Mouse (Mus musculus) left cerebral cortex, adult 2 months (tissue): ENCODE data around the gene Fam198a. TPM values are rescaled to one million over a fixed set of nuclear protein-coding genes. Genes with fewer than 3 reads are reported as not detected.

Experiments
- DNase-seq, 2 experiments: peaks; one replicate each; pipeline ENCODE4 v3.0.0; 2021 to 2022; ENCODE audit warnings: low spot score in 2 of 2, mixed read lengths in 1 of 2; ENCODE audit errors: extremely low spot score in 1 of 2
- H3K27ac ChIP-seq: fragments of 200-600 bp; 2 replicates; pipeline ENCODE4 v1.8.1; 2022
- H3K4me3 ChIP-seq: fragments of 200-600 bp; 2 replicates; pipeline ENCODE4 v1.8.1; 2022
- CTCF ChIP-seq: fragments of 200-600 bp; IDR thresholded peaks from 2 replicates; pipeline ENCODE4 v1.8.1; 2022; ENCODE audit warnings: antibody characterized with exemption, mild to moderate bottlenecking, moderate library complexity
- intact Hi-C: fragments of 180-260 bp; cut with DNase I; formaldehyde crosslinking; loops from one replicate; pipeline ENCODE4 v1.15.1; 2025
- long read RNA-seq, 2 experiments: library from polyadenylated mRNA; stranded (forward); transcript quantifications; one replicate each; pipeline ENCODE4 v2.0.0; 2021; ENCODE audit warnings: borderline mapping rate in 2 of 2
- total RNA-seq, 2 experiments: library from RNA; stranded (reverse); gene quantifications; 2 replicates each; pipeline ENCODE4 v1.2.3; 2021

Fam198a gene
- 1 to 10 TPM; 6.4 to 6.6 TPM for total RNA-seq
- long read RNA-seq, experiment 1, partial matches to known transcripts = 1 of 7 reads
- long read RNA-seq, experiment 1, other reads (novel, unspliced or antisense) = 4 of 7 reads
- long read RNA-seq, experiment 2, partial matches to known transcripts = 0 of 6 reads
- long read RNA-seq, experiment 2, other reads (novel, unspliced or antisense) = 0 of 6 reads

DNA sequence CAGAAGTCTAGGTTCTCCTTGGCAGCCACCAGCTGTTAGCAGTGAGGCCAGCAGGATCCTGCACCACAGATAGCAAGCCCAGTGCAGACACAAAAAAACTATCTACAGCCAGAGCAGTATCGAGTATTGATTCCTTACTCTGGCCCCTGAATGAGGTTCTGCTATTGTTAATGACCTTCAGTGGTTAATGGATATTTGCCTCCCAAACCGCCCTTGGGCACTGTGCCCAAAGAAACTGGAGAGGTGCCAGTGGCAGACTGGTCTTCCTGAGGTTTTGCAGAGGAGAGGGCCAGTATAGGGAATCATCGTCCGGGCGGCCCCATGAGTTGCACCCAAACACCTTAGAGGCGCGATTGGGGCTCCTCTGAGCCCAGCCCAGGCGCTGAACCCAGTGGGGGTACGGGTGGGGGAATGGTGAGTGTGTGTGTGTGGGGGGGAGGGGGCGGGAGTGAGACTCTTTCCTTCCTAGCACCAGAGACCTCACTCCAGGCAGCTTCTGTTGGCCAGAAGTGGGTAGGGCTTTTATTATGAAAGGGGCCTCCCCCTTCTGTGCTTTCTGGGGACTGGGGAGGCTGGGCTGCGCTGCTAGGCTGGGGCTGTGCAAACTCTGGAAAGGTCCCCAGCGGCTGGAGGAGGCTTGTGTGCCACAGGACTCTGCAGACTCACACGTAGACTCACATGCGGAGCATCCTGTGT is at the start of gene Fam198a:
Gene Fam198a, plus strand, starts transcription at position 571 of the 696 bp plus-strand sequence.
- Histone ChIP-seq H3K4me3 (peak within 1 kb of the TSS; percentile 32), H3K27ac (no peak within 1 kb of the TSS; the same call in 1 of the 2 replicates)
- DNase-seq = peak; percentile 33 to 36
- intact Hi-C loops = no loop called here
- no peak for TF ChIP-seq CTCF

DNA sequence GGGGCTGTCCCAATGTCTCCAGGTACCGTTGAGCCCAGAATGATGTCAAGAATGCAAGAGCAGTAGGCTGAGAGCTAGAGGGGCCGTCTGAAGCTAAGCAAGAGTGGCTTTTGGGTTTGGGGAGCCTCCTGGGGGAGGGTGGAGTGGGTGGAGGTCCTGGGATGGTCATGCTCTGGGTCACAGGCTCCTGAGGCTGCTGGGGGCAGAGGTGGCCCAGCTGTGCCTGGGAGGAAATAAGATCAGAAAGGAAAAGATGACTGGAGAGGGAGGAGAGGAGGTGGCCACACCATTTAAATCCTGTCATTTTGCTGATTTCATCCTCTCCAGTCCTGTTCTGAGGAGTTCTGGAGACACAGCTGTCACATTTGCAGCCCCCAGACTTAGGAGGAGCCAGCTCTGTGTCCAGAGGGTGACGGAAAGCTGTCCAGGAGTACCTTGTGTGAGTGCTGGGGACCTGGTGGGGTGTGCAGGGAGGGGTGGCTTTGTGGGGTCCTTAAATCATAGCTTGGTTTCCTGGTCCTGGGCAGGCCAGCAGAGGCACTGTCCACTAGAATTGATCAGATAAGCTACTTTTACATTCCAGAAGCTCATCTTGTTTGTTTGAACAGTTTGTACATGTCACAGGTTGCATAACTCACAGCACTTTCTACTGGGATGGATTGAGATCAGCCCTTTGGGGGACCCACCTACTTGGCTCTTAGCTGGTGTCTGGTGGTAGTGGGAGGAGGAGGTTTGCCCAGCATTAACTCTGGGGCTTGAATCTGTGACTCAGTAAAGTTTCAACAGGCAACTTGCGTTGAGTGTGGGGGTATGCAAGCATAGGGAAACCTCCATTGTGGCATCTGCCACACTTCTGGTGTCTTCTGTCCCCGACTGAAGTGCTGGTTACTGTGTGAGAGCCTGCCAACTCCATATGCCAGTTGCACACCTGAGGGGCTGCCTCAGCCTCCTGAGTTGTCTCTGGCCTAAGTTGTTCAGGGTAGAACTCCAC is 48.8 kb upstream of the Fam198a start:
- no peak overlapping the region for H3K4me3 ChIP-seq
- intact Hi-C loops = loop anchor here (1.0 kb wide), 1 partner anchor 21 kb away; no protein-coding TSS in a partner anchor
- TF ChIP-seq CTCF = no peak
- H3K27ac ChIP-seq = no peak overlapping the region
- peak in 1 of 2 experiments; percentile 9 for DNase-seq

DNA sequence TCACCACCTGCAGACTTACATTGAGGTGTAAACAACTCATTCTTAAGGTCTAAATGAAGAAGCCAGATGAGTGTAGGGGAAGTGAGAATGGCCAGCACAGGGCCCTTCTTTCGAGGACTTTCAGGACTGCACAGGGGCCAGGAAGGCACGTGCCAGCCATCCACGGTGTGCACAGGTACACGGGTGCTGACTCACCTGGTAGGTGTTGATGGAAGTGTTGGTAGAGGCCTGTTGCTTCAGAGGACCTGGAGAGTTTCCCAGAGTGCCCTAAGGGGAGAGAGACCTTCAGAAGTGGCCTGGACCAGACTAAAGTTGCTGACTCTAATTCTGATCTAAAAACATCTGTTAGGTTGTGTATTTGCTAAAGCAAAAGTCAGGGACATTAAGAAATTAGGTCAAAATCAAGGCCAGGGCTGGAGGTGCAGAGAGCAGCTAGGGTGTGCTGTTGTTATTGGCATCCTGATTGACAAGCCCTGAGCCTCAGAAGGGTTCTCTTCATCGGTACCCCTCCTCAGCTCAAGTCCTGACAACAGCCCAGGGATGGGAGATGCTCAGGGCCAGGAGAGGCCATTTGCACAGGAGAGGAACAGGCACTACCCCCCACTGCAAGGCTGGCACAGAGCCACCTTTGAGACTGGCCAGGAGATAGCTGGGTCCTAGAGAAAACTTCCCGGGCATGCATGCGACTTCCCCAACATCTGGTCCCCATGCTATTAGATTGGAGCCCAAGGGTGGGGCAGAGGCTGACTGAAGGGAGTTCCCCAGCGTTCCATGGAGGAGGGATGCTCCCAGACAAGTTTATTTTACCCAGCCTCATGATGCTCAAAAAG is 47.1 kb upstream of the Fam198a start:
- Histone ChIP-seq H3K27ac (no peak overlapping the region), H3K4me3 (no peak overlapping the region)
- TF ChIP-seq CTCF = no peak
- peak in 1 of 2 experiments; percentile 9 for DNase-seq
- intact Hi-C loops = no loop called here

DNA sequence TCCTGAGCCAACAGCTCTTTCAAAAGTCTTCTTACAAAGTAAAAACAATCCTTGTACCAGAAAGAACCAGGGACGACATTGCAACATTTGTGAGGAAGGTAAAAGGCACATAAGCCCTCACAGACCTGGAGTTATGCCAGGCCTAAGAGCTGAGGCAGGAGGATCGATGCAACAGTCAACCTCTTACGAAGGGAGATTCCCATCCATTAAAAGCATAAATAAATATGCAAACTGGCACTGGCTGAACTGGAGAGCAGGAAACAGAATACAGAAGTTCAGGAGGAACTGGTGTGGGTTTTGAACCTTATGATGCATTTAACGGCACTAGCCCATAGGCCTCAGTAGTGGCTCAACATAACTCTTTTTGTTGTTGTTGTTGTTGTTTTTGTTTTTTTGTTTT is 46.5 kb upstream of the Fam198a start:
- intact Hi-C loops = no loop called here
- Histone ChIP-seq H3K4me3 (no peak overlapping the region), H3K27ac (no peak overlapping the region)
- TF ChIP-seq CTCF = no peak
- no peak for DNase-seq

DNA sequence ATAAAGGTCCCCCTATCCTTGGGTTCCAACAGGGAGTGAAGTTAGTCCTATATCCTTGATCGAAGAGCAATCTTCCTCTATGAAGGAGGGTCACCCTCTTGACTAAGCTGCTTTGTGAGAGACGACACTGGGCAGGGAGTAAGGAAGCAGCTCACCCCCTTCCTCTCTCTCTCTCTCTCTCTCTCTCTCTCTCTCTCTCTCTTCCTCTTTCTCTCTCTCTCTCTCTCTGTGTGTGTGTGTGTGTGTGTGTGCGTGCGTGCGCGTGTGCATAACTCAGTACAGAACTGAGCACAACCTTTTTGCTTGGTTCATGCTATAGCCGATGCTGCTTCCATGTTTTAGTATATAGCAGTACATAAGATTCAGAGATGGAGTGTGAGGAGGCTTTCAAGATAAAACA is 45.8 kb upstream of the Fam198a start:
- intact Hi-C loops = no loop called here
- peak overlapping the region; percentile 84; the same call in 1 of the 2 replicates for H3K27ac ChIP-seq
- DNase-seq = peak in 1 of 2 experiments; percentile 8
- TF ChIP-seq CTCF = no peak
- H3K4me3 ChIP-seq = no peak overlapping the region

DNA sequence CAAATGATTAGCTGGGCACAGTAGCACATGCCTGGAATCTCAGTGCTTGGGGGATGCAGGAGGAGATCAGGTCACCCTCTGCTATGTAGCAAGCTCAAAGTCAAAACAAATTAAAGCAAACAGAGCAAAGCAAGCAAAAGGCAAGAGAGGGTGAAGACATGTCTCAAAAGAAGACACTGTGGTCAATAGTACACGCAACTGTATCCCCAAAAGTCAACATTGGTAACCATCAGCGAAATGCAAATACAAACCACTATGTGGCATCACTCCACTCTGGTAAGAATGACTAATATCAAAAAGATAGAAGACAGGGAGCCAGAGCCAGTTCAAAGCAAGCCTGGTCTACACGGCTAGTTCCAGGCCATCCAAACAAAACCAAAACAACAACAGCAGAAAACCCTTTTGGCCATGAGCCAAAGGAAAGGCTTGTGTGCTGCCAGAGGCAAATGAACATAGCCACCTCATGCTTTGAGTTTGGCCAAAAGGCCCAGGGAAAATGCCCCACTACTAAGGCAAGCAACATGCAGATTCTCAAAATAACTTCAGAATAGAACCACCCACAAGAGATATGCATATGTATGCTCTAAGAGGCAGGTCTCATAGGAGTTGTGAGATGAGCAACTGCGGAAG is 45.1 kb upstream of the Fam198a start:
- Histone ChIP-seq H3K27ac (peak overlapping the region; percentile 84), H3K4me3 (no peak overlapping the region)
- TF ChIP-seq CTCF = no peak; the same call in 1 of the 2 replicates
- DNase-seq = peak in 1 of 2 experiments; percentile 23
- intact Hi-C loops = no loop called here

DNA sequence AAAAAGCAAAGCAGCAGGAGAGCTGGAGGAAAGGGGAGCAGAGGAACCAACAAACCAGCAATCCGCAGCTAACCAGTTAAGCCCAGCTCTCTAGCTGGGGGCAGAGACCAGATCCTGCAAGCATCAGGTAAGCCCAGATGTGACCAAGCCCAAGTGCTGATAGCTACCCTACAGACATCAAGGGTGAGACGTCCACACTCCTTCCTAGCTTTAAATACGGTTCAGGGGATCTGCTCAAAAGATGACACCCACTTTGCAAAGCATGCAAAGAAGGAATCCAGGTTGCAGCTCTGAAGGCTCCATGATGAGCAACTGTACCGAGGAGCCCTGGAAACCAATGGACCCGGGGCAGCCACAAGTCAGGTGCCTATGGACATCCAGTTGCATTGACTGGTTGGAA is 44.3 kb upstream of the Fam198a start:
- DNase-seq = peak in 1 of 2 experiments; percentile 12
- intact Hi-C loops = no loop called here

DNA sequence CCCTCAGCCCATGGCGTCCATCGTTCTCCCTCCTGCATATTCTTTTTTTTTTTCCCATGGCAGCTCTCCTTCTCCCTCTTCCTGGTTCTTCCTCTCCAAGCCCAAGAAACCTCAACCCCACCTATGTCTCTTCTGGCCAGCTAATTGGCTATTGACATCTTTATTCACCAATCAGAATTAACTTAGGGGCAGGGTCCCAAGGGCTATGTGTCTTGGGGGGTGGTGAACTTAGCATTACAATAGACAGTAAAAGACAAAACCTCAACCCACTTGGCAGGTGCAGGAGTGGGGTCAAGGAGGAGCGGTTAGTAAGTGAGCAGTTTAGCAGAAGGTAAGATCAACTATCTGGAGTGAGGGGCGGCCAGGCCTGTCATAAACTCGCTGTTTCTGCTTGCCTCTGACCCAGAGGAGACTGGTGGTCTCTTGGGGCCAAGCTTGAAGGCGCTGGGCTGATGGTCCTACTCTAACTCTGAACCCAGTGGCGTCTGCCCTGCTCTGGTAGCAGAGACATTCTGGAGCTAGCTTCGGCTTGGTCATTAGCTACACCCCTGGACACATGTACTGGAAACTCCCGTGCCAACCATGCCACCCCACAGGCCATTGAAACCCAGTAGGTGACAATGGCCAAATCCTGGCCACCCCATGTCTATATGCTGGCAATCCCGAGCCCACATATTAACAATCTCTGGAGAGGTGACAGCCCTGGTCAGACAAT is 43.3 kb upstream of the Fam198a start:
- intact Hi-C loops = no loop called here
- peak in 1 of 2 experiments; percentile 6 for DNase-seq
- Histone ChIP-seq H3K27ac (peak overlapping the region; percentile 92; the same call in 1 of the 2 replicates), H3K4me3 (no peak overlapping the region)
- no peak for TF ChIP-seq CTCF

More for the DNA sequence above, 44.3 kb upstream of the Fam198a start:
- no peak overlapping the region for H3K4me3 ChIP-seq
- peak overlapping the region; percentile 92 for H3K27ac ChIP-seq
- no peak for TF ChIP-seq CTCF

DNA sequence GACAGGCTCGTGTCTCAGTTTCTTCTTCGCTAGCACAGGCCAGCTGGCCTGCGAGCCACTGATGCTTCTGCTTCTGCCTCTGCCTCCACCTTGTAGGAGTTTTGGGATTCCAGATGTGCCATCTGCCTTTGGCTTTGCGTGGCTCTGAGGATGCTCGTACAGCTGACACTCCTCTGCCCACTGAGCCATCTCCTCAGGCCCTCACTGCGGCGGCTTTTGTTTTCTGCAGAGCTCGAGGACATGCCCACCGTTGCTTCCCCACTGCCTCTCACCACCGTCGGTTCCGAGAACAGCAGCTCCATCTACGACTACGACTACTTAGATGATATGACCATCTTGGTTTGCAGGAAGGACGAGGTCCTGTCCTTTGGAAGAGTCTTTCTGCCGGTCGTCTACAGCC is 42.5 kb upstream of the Fam198a start:
- Histone ChIP-seq H3K27ac (no peak overlapping the region), H3K4me3 (no peak overlapping the region)
- intact Hi-C loops = no loop called here
- TF ChIP-seq CTCF = no peak
- DNase-seq = peak in 1 of 2 experiments; percentile 0

DNA sequence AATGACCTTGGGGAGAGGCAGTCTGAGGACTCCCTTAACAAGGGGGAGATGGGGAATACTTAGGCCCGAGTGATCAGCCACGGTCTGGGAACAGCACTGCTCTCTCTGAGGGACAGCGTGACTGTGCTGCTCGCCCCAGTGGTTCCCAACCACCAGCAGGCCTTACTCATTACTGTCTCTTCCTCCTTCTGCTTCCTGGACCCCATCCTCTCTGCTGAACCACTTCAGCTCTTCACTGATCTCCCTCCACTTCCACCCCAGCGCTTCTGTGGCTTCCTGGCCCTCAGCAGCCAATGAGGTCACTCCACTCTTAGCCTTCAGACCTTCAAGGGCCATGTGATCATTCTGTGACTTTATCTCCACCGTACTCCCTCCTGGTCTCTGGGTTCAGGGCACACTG is 41.2 kb upstream of the Fam198a start:
- TF ChIP-seq CTCF = no peak
- DNase-seq = no peak
- no peak overlapping the region for H3K27ac ChIP-seq
- H3K4me3 ChIP-seq = no peak overlapping the region
- intact Hi-C loops = no loop called here
